Mouse (Mus musculus): ENCODE data around the gene Gfm2. TPM values are rescaled to one million over a fixed set of nuclear protein-coding genes. Genes with fewer than 3 reads are reported as not detected.

The Gfm2 gene
- polyA plus RNA-seq, 2 experiments, result 12.6 to 18.2 TPM

DNA sequence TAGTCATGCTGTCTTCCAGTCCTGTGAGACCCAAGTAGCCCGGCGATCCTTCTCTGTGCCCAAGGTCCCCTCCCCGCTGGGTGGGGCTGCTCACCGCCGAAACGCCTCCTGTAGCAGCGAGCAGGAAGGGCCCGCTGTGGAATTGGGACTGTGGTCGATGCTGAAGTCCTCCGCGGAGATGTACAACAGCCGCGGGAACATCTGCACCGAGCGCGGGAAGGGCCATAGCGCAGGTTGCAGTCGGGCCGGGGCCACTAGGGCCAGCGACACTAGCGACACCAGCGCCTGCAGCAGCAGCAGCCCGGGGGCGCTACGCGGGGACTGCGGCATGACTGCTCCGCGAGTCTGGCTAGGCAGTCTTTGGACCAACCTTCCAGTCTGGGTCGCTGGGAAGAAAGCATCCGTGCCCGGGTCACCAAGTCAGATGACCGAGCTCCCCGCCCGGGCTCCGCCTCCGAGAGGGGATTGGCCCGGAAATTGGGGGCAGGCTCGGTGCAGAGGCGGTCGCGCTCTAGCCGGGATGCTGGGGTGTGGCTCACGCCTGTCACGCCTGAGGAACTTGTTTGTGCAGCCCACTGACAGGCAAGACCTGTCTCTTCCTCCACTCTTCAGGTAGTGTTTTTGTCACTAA, 60.3 kb downstream of the Gfm2 start, which contains the start of gene Hexb:
Gene Hexb (minus strand): TSS at position 426 of the 631 bp plus-strand sequence.
- Histone ChIP-seq H3K27ac (no peak within 1 kb of the TSS), H3K27me3 (ENCODE audit: control insufficient read depth, insufficient read depth, low read length) (no peaks in the 10 kb centered on the region), H3K9me3 (ENCODE audit: control insufficient read depth, low read length) (no peaks in the 10 kb centered on the region), H3K9ac (replicated peaks) (peak within 1 kb of the TSS; percentile 69), H3K36me3 (replicated peaks; ENCODE audit: control insufficient read depth, insufficient read depth, low read depth) (no peaks in the 10 kb centered on the region), H3K4me2 (ENCODE audit: low read depth) (peak within 1 kb of the TSS; percentile 93), H3K4me3 (ENCODE audit: insufficient read depth in 1 of 2, low read depth in 2 of 2, low read length in 2 of 2) (peak within 1 kb of the TSS; percentile 58 to 76), H3K4me1 (replicated peaks; ENCODE audit: control insufficient read depth in 2 of 2, insufficient read depth in 2 of 2, low read length in 1 of 2) (peaks cover 3 to 4% of the 10 kb centered on the region in 2 experiments)
- peak; percentile 96 for ATAC-seq (ENCODE audit: insufficient read depth)
- under 1% methylated on average over 45 of the region's 45 CpGs for WGBS (ENCODE audit: insufficient replicate concordance)
- TF ChIP-seq CTCF (IDR thresholded peaks at IDR 0.05; ENCODE audit: low read depth) (peak; percentile 50; the same call in 1 of the 2 replicates), EP300 (IDR thresholded peaks at IDR 0.05; ENCODE audit: low read depth) (no peak)
- DNase-seq (ENCODE audit: low read depth in 3 of 3, low spot score in 3 of 3), result peak; percentile 67 to 75 (median 72)

GRCm38 (mm10) chr13:97199123-97199522, 61.4 kb downstream of the Gfm2 start:
- no peak overlapping the region for H3K9ac ChIP-seq (replicated peaks)
- DNase-seq (ENCODE audit: low read depth in 3 of 3, low spot score in 3 of 3), result no peak
- H3K9me3 ChIP-seq (ENCODE audit: control insufficient read depth, low read length), result no peaks in the 10 kb centered on the region
- 53% methylated on average over 2 of the region's 2 CpGs for WGBS (ENCODE audit: insufficient replicate concordance)
- H3K4me3 ChIP-seq (ENCODE audit: insufficient read depth in 1 of 2, low read depth in 2 of 2, low read length in 2 of 2), result no peak overlapping the region
- ATAC-seq (ENCODE audit: insufficient read depth), result no peak
- no peaks in the 10 kb centered on the region for H3K36me3 ChIP-seq (replicated peaks; ENCODE audit: control insufficient read depth, insufficient read depth, low read depth)
- no peak overlapping the region for H3K4me2 ChIP-seq (ENCODE audit: low read depth)
- TF ChIP-seq CTCF (IDR thresholded peaks at IDR 0.05; ENCODE audit: low read depth) (no peak), EP300 (IDR thresholded peaks at IDR 0.05; ENCODE audit: low read depth) (no peak)
- no peak overlapping the region for H3K27ac ChIP-seq
- no peaks in the 10 kb centered on the region for H3K27me3 ChIP-seq (ENCODE audit: control insufficient read depth, insufficient read depth, low read length)
- peaks cover 3 to 4% of the 10 kb centered on the region in 2 experiments for H3K4me1 ChIP-seq (replicated peaks; ENCODE audit: control insufficient read depth in 2 of 2, insufficient read depth in 2 of 2, low read length in 1 of 2)

GRCm38 (mm10) chr13:97201076-97201475, 63.3 kb downstream of the Gfm2 start:
- Histone ChIP-seq H3K4me3 (ENCODE audit: insufficient read depth in 1 of 2, low read depth in 2 of 2, low read length in 2 of 2) (no peak overlapping the region), H3K4me1 (replicated peaks; ENCODE audit: control insufficient read depth in 2 of 2, insufficient read depth in 2 of 2, low read length in 1 of 2) (peaks cover 3 to 14% of the 10 kb centered on the region in 2 experiments), H3K27me3 (ENCODE audit: control insufficient read depth, insufficient read depth, low read length) (no peaks in the 10 kb centered on the region), H3K9me3 (ENCODE audit: control insufficient read depth, low read length) (no peaks in the 10 kb centered on the region), H3K36me3 (replicated peaks; ENCODE audit: control insufficient read depth, insufficient read depth, low read depth) (no peaks in the 10 kb centered on the region), H3K27ac (no peak overlapping the region), H3K9ac (replicated peaks) (no peak overlapping the region), H3K4me2 (ENCODE audit: low read depth) (no peak overlapping the region)
- DNase-seq (ENCODE audit: low read depth in 3 of 3, low spot score in 3 of 3) (no peak), ATAC-seq (ENCODE audit: insufficient read depth) (no peak)
- WGBS (ENCODE audit: insufficient replicate concordance), result 52% methylated on average over 7 of the region's 7 CpGs
- TF ChIP-seq EP300 (IDR thresholded peaks at IDR 0.05; ENCODE audit: low read depth), result no peak
- TF ChIP-seq CTCF (IDR thresholded peaks at IDR 0.05; ENCODE audit: low read depth), result no peak

GRCm38 (mm10) chr13:97201896-97202295, 64.2 kb downstream of the Gfm2 start:
- 55% methylated on average over 4 of the region's 4 CpGs for whole genome bisulfite sequencing (ENCODE audit: insufficient replicate concordance)
- Histone ChIP-seq H3K4me1 (replicated peaks; ENCODE audit: control insufficient read depth in 2 of 2, insufficient read depth in 2 of 2, low read length in 1 of 2) (peaks cover 3 to 15% of the 10 kb centered on the region in 2 experiments), H3K9ac (replicated peaks) (no peak overlapping the region), H3K27ac (no peak overlapping the region), H3K4me3 (ENCODE audit: insufficient read depth in 1 of 2, low read depth in 2 of 2, low read length in 2 of 2) (no peak overlapping the region), H3K36me3 (replicated peaks; ENCODE audit: control insufficient read depth, insufficient read depth, low read depth) (no peaks in the 10 kb centered on the region), H3K27me3 (ENCODE audit: control insufficient read depth, insufficient read depth, low read length) (no peaks in the 10 kb centered on the region), H3K9me3 (ENCODE audit: control insufficient read depth, low read length) (no peaks in the 10 kb centered on the region), H3K4me2 (ENCODE audit: low read depth) (no peak overlapping the region)
- no peak for TF ChIP-seq CTCF (IDR thresholded peaks at IDR 0.05; ENCODE audit: low read depth)
- TF ChIP-seq EP300 (IDR thresholded peaks at IDR 0.05; ENCODE audit: low read depth), result no peak
- DNase-seq (ENCODE audit: low read depth in 3 of 3, low spot score in 3 of 3) (no peak), ATAC-seq (ENCODE audit: insufficient read depth) (no peak)

DNA sequence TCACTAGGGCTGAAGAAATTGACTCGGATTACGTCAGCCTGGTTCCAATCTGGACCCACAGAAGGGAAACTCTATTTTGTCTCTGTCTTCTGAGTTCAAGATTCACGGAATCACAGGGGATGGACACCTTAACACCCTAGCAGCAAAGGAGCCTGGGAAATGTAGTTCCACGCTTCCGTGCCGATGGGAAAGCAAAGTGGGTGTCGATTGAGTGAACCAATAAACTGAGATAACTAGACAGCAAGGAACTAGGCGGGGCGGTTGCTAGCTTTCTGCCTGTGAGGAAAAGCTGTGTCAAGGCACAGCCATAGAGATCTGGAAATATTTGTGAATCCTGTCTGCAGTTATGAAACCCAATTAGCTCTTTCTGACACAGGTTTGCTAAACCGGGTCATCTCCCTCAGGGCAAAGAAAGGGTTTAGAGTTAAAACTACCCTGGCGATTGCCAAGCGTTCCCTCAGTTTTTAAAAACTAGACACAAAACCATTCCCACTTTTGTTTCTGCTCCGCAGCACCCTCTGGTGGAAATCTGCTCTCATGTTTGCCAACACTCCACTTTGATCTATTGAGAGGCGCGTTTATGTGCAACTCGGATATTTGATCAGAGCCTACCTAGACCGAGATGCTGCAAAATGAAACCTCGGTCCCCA, 67.4 kb downstream of the Gfm2 start:
- DNase-seq (ENCODE audit: low read depth in 3 of 3, low spot score in 3 of 3) (peak; percentile 64 to 74 (median 70)), ATAC-seq (ENCODE audit: insufficient read depth) (peak; percentile 81)
- WGBS (ENCODE audit: insufficient replicate concordance), result 8% methylated on average over 18 of the region's 18 CpGs
- TF ChIP-seq EP300 (IDR thresholded peaks at IDR 0.05; ENCODE audit: low read depth) (no peak), CTCF (IDR thresholded peaks at IDR 0.05; ENCODE audit: low read depth) (peak; percentile 77)
- Histone ChIP-seq H3K4me1 (replicated peaks; ENCODE audit: control insufficient read depth in 2 of 2, insufficient read depth in 2 of 2, low read length in 1 of 2) (peaks cover 0 to 11% of the 10 kb centered on the region in 2 experiments; a peak in 2 of 4 replicates), H3K9me3 (ENCODE audit: control insufficient read depth, low read length) (no peaks in the 10 kb centered on the region), H3K36me3 (replicated peaks; ENCODE audit: control insufficient read depth, insufficient read depth, low read depth) (no peaks in the 10 kb centered on the region), H3K4me2 (ENCODE audit: low read depth) (peak overlapping the region; percentile 68), H3K27me3 (ENCODE audit: control insufficient read depth, insufficient read depth, low read length) (no peaks in the 10 kb centered on the region), H3K4me3 (ENCODE audit: insufficient read depth in 1 of 2, low read depth in 2 of 2, low read length in 2 of 2) (peak overlapping the region; percentile 40 to 46), H3K27ac (peak overlapping the region; percentile 28), H3K9ac (replicated peaks) (0 out of 2 replicates have a peak overlapping the region, but pooled peaks have one; percentile 19)

Measured in liver, embryonic 14.5 days (tissue).